Mouse (Mus musculus) CH12.LX (cell line): ENCODE data around the gene Gm36245. TPM values are rescaled to one million over a fixed set of nuclear protein-coding genes. Genes with fewer than 3 reads are reported as not detected.
"Not testable (repeated sequence)": the region's sequence is repeated elsewhere in the genome, so short reads cannot be mapped to it uniquely, and the experiment has no call there.

Experiments used
- DNase-seq: peaks from one replicate; pipeline ENCODE4 v3.0.0-alpha.2; 2013; ENCODE audit errors: extremely low read depth
- H3K27ac ChIP-seq: 2 replicates; pipeline ENCODE4 v1.5.1; 2012; ENCODE audit warnings: low read depth, mild to moderate bottlenecking, control low read depth, moderate library complexity; ENCODE audit not compliant: insufficient read depth
- H3K27me3 ChIP-seq: replicated peaks from 2 replicates; pipeline ENCODE3; 2012; ENCODE audit warnings: inconsistent platforms
- H3K36me3 ChIP-seq, 2 experiments: replicated peaks in 1 of 2; 2 replicates each; pipeline versions ENCODE3 to v1.6.1; 2012; ENCODE audit warnings: inconsistent platforms in 1 of 2, low read length in 1 of 2, mild to moderate bottlenecking in 1 of 2, mixed read lengths in 1 of 2, moderate library complexity in 1 of 2; ENCODE audit not compliant: control insufficient read depth in 1 of 2, insufficient read depth in 1 of 2
- H3K4me1 ChIP-seq, 2 experiments: 2 replicates each; pipeline ENCODE4 v1.6.1; 2012; ENCODE audit warnings: inconsistent platforms in 1 of 2, moderate library complexity in 1 of 2; ENCODE audit not compliant: insufficient read depth in 2 of 2, control insufficient read depth in 1 of 2
- H3K4me2 ChIP-seq: 2 replicates; pipeline ENCODE4 v1.6.1; 2012; ENCODE audit warnings: low read depth, mild to moderate bottlenecking, control low read depth; ENCODE audit not compliant: poor library complexity, insufficient read depth, severe bottlenecking
- H3K4me3 ChIP-seq, 3 experiments: fragments of 150-350 bp in 1 of 3; sonication (generic) in 1 of 3; replicated peaks in 1 of 3; 2 replicates each; pipeline versions ENCODE3 to v1.5.1; 2011 to 2012; ENCODE audit warnings: low read depth in 2 of 3, low read length in 2 of 3, mild to moderate bottlenecking in 2 of 3, moderate library complexity in 2 of 3, control low read depth in 1 of 3, improper control_type of control experiment in 1 of 3, inconsistent platforms in 1 of 3, mixed read lengths in 1 of 3; ENCODE audit not compliant: poor library complexity in 1 of 3
- H3K79me2 ChIP-seq: replicated peaks from 2 replicates; pipeline ENCODE4 v1.6.1; 2012; ENCODE audit warnings: mild to moderate bottlenecking, moderate library complexity; ENCODE audit not compliant: control insufficient read depth, poor library complexity, insufficient read depth, severe bottlenecking; ENCODE audit errors: extremely low read depth
- H3K9ac ChIP-seq: 2 replicates; pipeline ENCODE4 v1.6.1; 2012; ENCODE audit warnings: low read depth, mild to moderate bottlenecking, control low read depth, moderate library complexity; ENCODE audit not compliant: insufficient read depth
- H3K9me3 ChIP-seq: replicated peaks from 2 replicates; pipeline ENCODE3; 2012; ENCODE audit warnings: low read length, inconsistent platforms, mixed read lengths
- CTCF ChIP-seq, 2 experiments: IDR thresholded peaks in 1 of 2; conservative IDR thresholded peaks in 1 of 2; 2 replicates each; pipeline ENCODE4 v1.5.1; 2011 to 2012; ENCODE audit warnings: low read depth in 2 of 2, low read length in 2 of 2, improper control_type of control experiment in 1 of 2, inconsistent platforms in 1 of 2, mild to moderate bottlenecking in 1 of 2, moderate library complexity in 1 of 2
- EP300 ChIP-seq: IDR thresholded peaks from 2 replicates; pipeline ENCODE4 v1.6.1; 2011; ENCODE audit warnings: low read length, improper control_type of control experiment
- IRF4 ChIP-seq: IDR thresholded peaks from 2 replicates; pipeline ENCODE4 v1.6.1; 2014; ENCODE audit warnings: low read depth, mild to moderate bottlenecking, inconsistent platforms, low read length, improper control_type of control experiment
- RAD21 ChIP-seq: IDR thresholded peaks from 2 replicates; pipeline ENCODE4 v1.6.1; 2011; ENCODE audit warnings: low read depth, mild to moderate bottlenecking, low read length, improper control_type of control experiment, moderate library complexity
- SMC3 ChIP-seq: IDR thresholded peaks from 2 replicates; pipeline ENCODE4 v1.6.1; 2011; ENCODE audit warnings: low read depth, low read length, improper control_type of control experiment
- TCF12 ChIP-seq: IDR thresholded peaks from 2 replicates; pipeline ENCODE4 v1.6.1; 2014; ENCODE audit warnings: low read depth, mild to moderate bottlenecking, inconsistent platforms, low read length, improper control_type of control experiment
- dilution Hi-C: fragments of 300-500 bp; cut with MboI; formaldehyde crosslinking; loops from 2 replicates; pipeline ENCODE4 v1.14.3; 2020; ENCODE audit warnings: low sequenced_read_pairs; ENCODE audit not compliant: extremely low pct_unique_long_range_greater_than_20kb, extremely low pct_ligation_motif_present
- in situ Hi-C: fragments of 300-500 bp; cut with MboI; formaldehyde crosslinking; loops from 3 replicates; pipeline ENCODE4 v1.14.3; 2019; ENCODE audit warnings: low sequenced_read_pairs, low pct_ligation_motif_present, low pct_unique_long_range_greater_than_20kb, mixed read lengths
- polyA plus RNA-seq: library from polyadenylated mRNA; unstranded; fragments of >175 nt; gene quantifications from 2 replicates; pipeline ENCODE4 v1.2.1, GENCODE M21; 2012; ENCODE audit warnings: low read depth; ENCODE audit not compliant: insufficient read length
- total RNA-seq, 2 experiments: library from RNA; depleted of rRNA; stranded (reverse); fragments of 300-350 nt in 1 of 2; fragments of >200 nt in 1 of 2; gene quantifications; 2 replicates each; pipeline ENCODE4 v1.2.3; 2012 to 2014

The Gm36245 gene
- total and polyA plus RNA-seq, 3 experiments = not detected

DNA sequence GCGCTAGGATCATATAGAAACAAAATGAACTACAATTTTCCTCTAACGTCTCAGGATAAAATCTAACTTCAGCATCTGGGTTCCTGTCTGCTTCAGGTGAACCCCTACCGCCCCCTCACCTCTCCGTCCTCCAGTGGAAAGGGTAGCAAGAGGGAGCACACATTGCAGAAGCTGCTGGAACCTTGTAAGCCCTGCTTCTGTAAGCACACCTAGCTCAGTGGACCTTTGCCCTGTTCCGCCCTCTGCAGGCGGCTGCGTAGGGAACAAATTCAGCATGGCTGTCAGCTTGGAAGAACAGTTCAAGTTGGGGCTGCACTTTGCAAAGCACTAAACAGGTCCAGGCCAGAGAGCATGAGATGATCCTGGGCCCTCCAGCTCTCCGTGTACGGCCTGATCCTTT, 29.6 kb downstream of the Gm36245 start:
- H3K4me3 ChIP-seq = not testable (repeated sequence)

DNA sequence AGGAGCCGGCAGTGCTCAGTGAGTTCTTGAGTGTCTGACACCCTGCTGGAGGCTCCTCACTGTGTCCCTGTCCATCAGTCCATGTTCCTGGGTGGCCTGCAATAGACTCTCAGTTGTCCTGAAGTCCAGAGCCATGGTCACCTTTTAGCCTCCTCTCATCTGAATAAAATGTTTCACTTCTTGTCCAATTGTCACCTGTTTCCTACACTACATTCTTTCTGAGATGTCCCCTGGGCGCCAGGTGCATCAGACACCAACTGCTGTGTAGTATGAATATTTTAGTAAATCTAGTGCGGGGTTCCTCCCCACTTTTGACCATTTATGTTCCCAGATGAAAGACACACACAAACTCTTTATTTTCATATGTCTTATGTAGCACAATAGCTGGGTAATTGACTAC, 30.8 kb downstream of the Gm36245 start:
- in situ Hi-C loops, H3K27me3 ChIP-seq, H3K4me3 ChIP-seq, H3K27ac ChIP-seq, H3K9me3 ChIP-seq, H3K36me3 ChIP-seq, H3K79me2 ChIP-seq, H3K4me2 ChIP-seq, H3K9ac ChIP-seq, dilution Hi-C loops, DNase-seq: not testable (repeated sequence)
- H3K4me1 ChIP-seq = peaks cover 35 to 64% of the 10 kb centered on the region in 2 experiments
- TF ChIP-seq EP300 (peak; percentile 39; the same call in 1 of the 2 replicates), IRF4 (peak; percentile 17; the same call in 1 of the 2 replicates), TCF12 (peak; percentile 56; the same call in 1 of the 2 replicates)

More for the DNA sequence above, 29.6 kb downstream of the Gm36245 start:
- H3K9ac ChIP-seq = not testable (repeated sequence)
- TF ChIP-seq CTCF (conservative IDR thresholded peaks at IDR 0.05 in 1 of 2, IDR thresholded peaks at IDR 0.05 in 1 of 2; ENCODE audit: low read depth in 2 of 2, low read length in 2 of 2) (peak in 1 of 2 experiments; percentile 29; a peak in 1 of 4 replicates), SMC3 (peak; percentile 23), RAD21 (peak; percentile 20)
- TF ChIP-seq, all 38 proteins: peak for 3; not testable (repeated sequence) for 35
- H3K79me2 ChIP-seq, H3K4me2 ChIP-seq, H3K36me3 ChIP-seq, in situ Hi-C loops, dilution Hi-C loops, H3K27ac ChIP-seq, DNase-seq, H3K9me3 ChIP-seq, H3K27me3 ChIP-seq: not testable (repeated sequence)
- H3K4me1 ChIP-seq = peaks cover 45 to 75% of the 10 kb centered on the region in 2 experiments

DNA sequence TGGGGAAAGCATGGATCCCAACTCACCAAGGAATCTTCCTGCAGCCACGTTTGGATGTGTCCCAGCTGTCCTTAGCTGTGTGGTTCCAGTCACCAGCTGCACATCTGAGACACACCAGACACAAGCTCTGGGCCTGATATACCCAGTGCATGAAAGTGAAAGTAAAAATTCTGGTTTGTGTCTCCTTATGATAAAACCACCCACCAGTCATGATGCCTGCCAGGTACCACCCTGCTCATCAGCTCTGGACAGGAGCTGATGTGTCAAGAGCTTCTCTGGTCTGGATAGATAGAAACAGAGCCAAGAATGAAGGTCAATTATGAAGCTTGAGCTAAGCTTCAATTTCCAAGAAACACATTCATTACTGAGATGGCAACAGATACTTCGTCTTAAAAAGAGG, 44.1 kb downstream of the Gm36245 start, which contains the start of gene Apol11b:
Apol11b (minus strand) TSS at position 111 of the 400 bp plus-strand sequence.
- DNase-seq, H3K9me3 ChIP-seq, H3K27me3 ChIP-seq, H3K9ac ChIP-seq, dilution Hi-C loops, in situ Hi-C loops, H3K4me1 ChIP-seq, H3K36me3 ChIP-seq, H3K79me2 ChIP-seq, H3K27ac ChIP-seq, H3K4me2 ChIP-seq, H3K4me3 ChIP-seq: not testable (repeated sequence)

DNA sequence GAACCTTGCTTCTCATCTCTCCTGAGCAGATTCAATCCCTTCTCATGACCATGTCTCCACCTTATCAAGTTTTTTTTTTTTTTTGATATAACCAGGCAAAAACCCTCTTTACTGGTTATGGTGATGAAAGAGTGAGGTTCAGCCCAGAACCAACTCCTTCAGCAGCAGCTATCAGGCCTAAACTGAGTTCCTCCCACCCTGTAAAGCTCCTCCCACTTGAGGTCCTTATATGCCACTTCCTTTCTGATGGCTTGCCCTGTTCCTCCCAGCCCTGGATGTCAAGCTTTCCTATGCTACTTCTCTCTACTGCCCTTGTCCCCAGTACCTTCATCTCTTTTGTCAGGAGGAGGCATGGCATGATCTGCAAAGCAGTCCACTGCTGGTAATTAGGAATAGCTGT, 52.1 kb downstream of the Gm36245 start:
- H3K79me2 ChIP-seq, H3K9me3 ChIP-seq, H3K9ac ChIP-seq, H3K4me1 ChIP-seq, H3K27ac ChIP-seq, H3K4me2 ChIP-seq, H3K36me3 ChIP-seq, dilution Hi-C loops, in situ Hi-C loops, H3K27me3 ChIP-seq, H3K4me3 ChIP-seq, DNase-seq: not testable (repeated sequence)

Other genes starting within 250 kb of the Gm36245 start
- gene Apol7a, start 200.1 kb upstream of the Gm36245 start, total RNA-seq (2012; rRNA removed) = not detected in 2 replicates
- not detected in 2 replicates for gene Apol7a, start 200.1 kb upstream of the Gm36245 start, total RNA-seq (2014; rRNA removed)
- gene Apol7a, start 200.1 kb upstream of the Gm36245 start, polyA plus RNA-seq = not detected in 2 replicates
- not detected in 2 replicates for gene Apol9a, start 188.1 kb upstream of the Gm36245 start, total RNA-seq (2012; rRNA removed)
- not detected in 2 replicates for gene Apol9a, start 188.1 kb upstream of the Gm36245 start, total RNA-seq (2014; rRNA removed)
- not detected in 2 replicates for gene Apol9a, start 188.1 kb upstream of the Gm36245 start, polyA plus RNA-seq
- gene Apol7b, start 151.8 kb upstream of the Gm36245 start, total RNA-seq (2012; rRNA removed) = not detected in 2 replicates
- not detected in 2 replicates for gene Apol7b, start 151.8 kb upstream of the Gm36245 start, total RNA-seq (2014; rRNA removed)
- gene Apol7b, start 151.8 kb upstream of the Gm36245 start, polyA plus RNA-seq = not detected in 2 replicates
- gene Apol10a, start 122.2 kb upstream of the Gm36245 start, total RNA-seq (2012; rRNA removed) = not detected in 2 replicates
- gene Apol10a, start 122.2 kb upstream of the Gm36245 start, total RNA-seq (2014; rRNA removed) = not detected in 2 replicates
- gene Apol10a, start 122.2 kb upstream of the Gm36245 start, polyA plus RNA-seq = not detected in 2 replicates
- not detected in 2 replicates for gene Apol11a, start 91.0 kb upstream of the Gm36245 start, total RNA-seq (2012; rRNA removed)
- gene Apol11a, start 91.0 kb upstream of the Gm36245 start, total RNA-seq (2014; rRNA removed) = not detected in 2 replicates
- not detected in 2 replicates for gene Apol11a, start 91.0 kb upstream of the Gm36245 start, polyA plus RNA-seq
- gene Apol7c, start 65.9 kb upstream of the Gm36245 start, total RNA-seq (2012; rRNA removed) = not detected in 2 replicates
- gene Apol7c, start 65.9 kb upstream of the Gm36245 start, total RNA-seq (2014; rRNA removed) = not detected in 2 replicates
- gene Apol7c, start 65.9 kb upstream of the Gm36245 start, polyA plus RNA-seq = 0.17 and 0.37 TPM in 2 replicates
- not detected in 2 replicates for gene 1700025B11Rik, start 37.4 kb upstream of the Gm36245 start, total RNA-seq (2012; rRNA removed)
- not detected in 2 replicates for gene 1700025B11Rik, start 37.4 kb upstream of the Gm36245 start, total RNA-seq (2014; rRNA removed)
- not detected in 2 replicates for gene 1700025B11Rik, start 37.4 kb upstream of the Gm36245 start, polyA plus RNA-seq
- 2.3 and 2.9 TPM in 2 replicates for gene Apol10b, start 3.1 kb upstream of the Gm36245 start, total RNA-seq (2012; rRNA removed)
- gene Apol10b, start 3.1 kb upstream of the Gm36245 start, total RNA-seq (2014; rRNA removed) = 4.9 and 5.2 TPM in 2 replicates
- 3.6 and 4.3 TPM in 2 replicates for gene Apol10b, start 3.1 kb upstream of the Gm36245 start, polyA plus RNA-seq
- gene Apol11b, start 44.0 kb downstream of the Gm36245 start, total RNA-seq (2012; rRNA removed) = 0.04 and 0.08 TPM in 2 replicates
- gene Apol11b, start 44.0 kb downstream of the Gm36245 start, total RNA-seq (2014; rRNA removed) = 0.26 TPM in 1 of 2 replicates, not detected in the other
- gene Apol11b, start 44.0 kb downstream of the Gm36245 start, polyA plus RNA-seq = 0.19 TPM in 1 of 2 replicates, not detected in the other
- not detected in 2 replicates for gene Apol7e, start 99.6 kb downstream of the Gm36245 start, total RNA-seq (2012; rRNA removed)
- gene Apol7e, start 99.6 kb downstream of the Gm36245 start, total RNA-seq (2014; rRNA removed) = not detected in 2 replicates
- gene Apol7e, start 99.6 kb downstream of the Gm36245 start, polyA plus RNA-seq = not detected in 2 replicates
- gene Apol9b, start 129.8 kb downstream of the Gm36245 start, total RNA-seq (2012; rRNA removed) = not detected in 2 replicates
- gene Apol9b, start 129.8 kb downstream of the Gm36245 start, total RNA-seq (2014; rRNA removed) = not detected in 2 replicates
- not detected in 2 replicates for gene Apol9b, start 129.8 kb downstream of the Gm36245 start, polyA plus RNA-seq
- 0.17 TPM in 1 of 2 replicates, not detected in the other for gene Apol8, start 157.7 kb downstream of the Gm36245 start, total RNA-seq (2012; rRNA removed)
- 0.15 and 0.84 TPM in 2 replicates for gene Apol8, start 157.7 kb downstream of the Gm36245 start, total RNA-seq (2014; rRNA removed)
- gene Apol8, start 157.7 kb downstream of the Gm36245 start, polyA plus RNA-seq = 0.14 and 0.50 TPM in 2 replicates
- gene Myh9, start 242.9 kb downstream of the Gm36245 start, total RNA-seq (2012; rRNA removed) = 128 and 146 TPM in 2 replicates
- 43.8 and 46.4 TPM in 2 replicates for gene Myh9, start 242.9 kb downstream of the Gm36245 start, total RNA-seq (2014; rRNA removed)
- 165 and 178 TPM in 2 replicates for gene Myh9, start 242.9 kb downstream of the Gm36245 start, polyA plus RNA-seq